Mouse (Mus musculus) liver, postnatal 0 days (tissue): Measurements from ENCODE around the gene Naif1.
"Not testable (repeated sequence)": the region's sequence is repeated elsewhere in the genome, so short reads cannot be mapped to it uniquely, and the experiment has no call there.

Source experiments
- CTCF ChIP-seq: sonication (generic); IDR thresholded peaks from 2 replicates; pipeline ENCODE4 v1.5.1; 2016; ENCODE audit warnings: antibody characterized with exemption, low read depth
- EP300 ChIP-seq: IDR thresholded peaks from 2 replicates; pipeline ENCODE4 v1.6.1; 2016; ENCODE audit warnings: antibody characterized with exemption, low read depth, mild to moderate bottlenecking

DNA sequence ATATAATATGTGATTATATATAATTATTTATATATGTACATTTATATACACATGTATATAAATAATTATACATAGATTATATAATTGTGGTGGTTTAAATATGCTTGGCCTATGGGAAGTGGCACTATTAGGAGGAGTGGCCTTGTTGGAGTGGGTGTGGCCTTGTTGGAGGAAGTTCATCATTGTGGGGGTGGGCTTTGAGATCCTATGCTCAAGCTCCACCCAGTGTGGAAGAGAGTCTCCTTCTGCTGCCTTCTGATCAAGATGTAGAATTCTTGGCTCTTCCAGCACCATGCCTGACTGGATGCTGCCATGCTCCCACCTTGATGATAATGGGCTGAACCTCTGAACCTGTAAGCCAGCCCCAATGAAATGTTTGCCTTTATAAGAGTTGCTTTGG, 40.5 kb downstream of the Naif1 start:
- not testable (repeated sequence) for TF ChIP-seq CTCF, EP300
